Mouse (Mus musculus) cerebellum, postnatal 14 days (tissue): ENCODE results near the gene Oas2.

Experiments used
- DNase-seq, 2 experiments: peaks; one replicate each; pipeline ENCODE4 v3.0.0; 2021; ENCODE audit warnings: mixed read lengths in 2 of 2

The Oas2 gene

GRCm38 (mm10) chr5:120694695-120695074, 55.0 kb downstream of the Oas2 start:
- DNase-seq, result peak; percentile 72 to 78

- peak in 1 of 2 experiments; percentile 13 for DNase-seq
Measured at GRCm38 (mm10) chr5:120693931-120694694, 55.5 kb downstream of the Oas2 start.

GRCm38 (mm10) chr5:120692034-120692433, 57.6 kb downstream of the Oas2 start:
- DNase-seq, result no peak

GRCm38 (mm10) chr5:120690417-120690816, 59.2 kb downstream of the Oas2 start:
- DNase-seq, result no peak

- DNase-seq, result no peak
Measured at GRCm38 (mm10) chr5:120688434-120688833, 61.2 kb downstream of the Oas2 start.

GRCm38 (mm10) chr5:120687897-120688296, 61.8 kb downstream of the Oas2 start:
- no peak for DNase-seq

GRCm38 (mm10) chr5:120687484-120687851, 62.2 kb downstream of the Oas2 start:
- DNase-seq, result no peak

GRCm38 (mm10) chr5:120686749-120687483, 62.7 kb downstream of the Oas2 start:
- no peak for DNase-seq

GRCm38 (mm10) chr5:120685678-120686077, 64.0 kb downstream of the Oas2 start:
- no peak for DNase-seq

- peak in 1 of 2 experiments; percentile 26 for DNase-seq
Measured at GRCm38 (mm10) chr5:120682982-120683771, 66.5 kb downstream of the Oas2 start.

GRCm38 (mm10) chr5:120680918-120681317, 68.7 kb downstream of the Oas2 start:
- DNase-seq, result peak; percentile 63 to 71
